Mouse (Mus musculus) kidney, embryonic 14.5 days (tissue): Measurements from ENCODE around the gene Aplnr. TPM values are rescaled to one million over a fixed set of nuclear protein-coding genes. Genes with fewer than 3 reads are reported as not detected.

Source experiments
- ATAC-seq: fragments of 200-750 bp; cut with Nextera tagmentation; 2 replicates; pipeline ENCODE4 v1.8.0; 2017; ENCODE audit warnings: moderate number of reproducible peaks, mild to moderate bottlenecking, moderate TSS enrichment, moderate library complexity; ENCODE audit not compliant: low FRiP score, low TSS enrichment
- H3K27ac ChIP-seq: fragments of 300-500 bp; sonication (generic); 2 replicates; pipeline ENCODE4 v1.5.1; 2014; ENCODE audit warnings: low read depth, mild to moderate bottlenecking, low read length, moderate library complexity, mixed read lengths
- H3K27me3 ChIP-seq: fragments of 300-500 bp; sonication (generic); 2 replicates; pipeline ENCODE4 v1.6.1; 2014; ENCODE audit warnings: mild to moderate bottlenecking, low read length; ENCODE audit not compliant: control insufficient read depth, insufficient read depth
- H3K36me3 ChIP-seq: fragments of 300-500 bp; sonication (generic); 2 replicates; pipeline ENCODE4 v1.6.1; 2014; ENCODE audit warnings: low read length, mixed read lengths; ENCODE audit not compliant: control insufficient read depth, insufficient read depth
- H3K4me1 ChIP-seq: fragments of 300-500 bp; sonication (generic); 2 replicates; pipeline ENCODE4 v1.6.1; 2014; ENCODE audit warnings: low read length, mixed read lengths; ENCODE audit not compliant: control insufficient read depth, insufficient read depth
- H3K4me2 ChIP-seq: fragments of 300-500 bp; sonication (generic); replicated peaks from 2 replicates; pipeline ENCODE4 v1.6.1; 2014; ENCODE audit warnings: low read depth, mild to moderate bottlenecking, low read length
- H3K4me3 ChIP-seq: fragments of 300-500 bp; sonication (generic); 2 replicates; pipeline ENCODE4 v1.5.1; 2014; ENCODE audit warnings: mild to moderate bottlenecking, low read length
- H3K9ac ChIP-seq: fragments of 300-500 bp; sonication (generic); 2 replicates; pipeline ENCODE4 v1.6.1; 2014; ENCODE audit warnings: low read depth, mild to moderate bottlenecking, low read length, moderate library complexity
- H3K9me3 ChIP-seq: fragments of 300-500 bp; sonication (generic); 2 replicates; pipeline ENCODE4 v1.6.1; 2016; ENCODE audit warnings: low read length; ENCODE audit not compliant: control insufficient read depth
- WGBS: fragments of 180-500 bp; shearing (Covaris S2); extraction: QIAGEN DNeasy Blood & Tissue Kit; methylation state at CpG from one replicate; pipeline ENCODE4 v1.1.7; 2014; 5-methylcytosine and 5-hydroxymethylcytosine counted together
- polyA plus RNA-seq: library from polyadenylated mRNA; unstranded; fragments of >200 nt; fragmentation: Nextera tagmentation; extraction: Ambion mirVana; gene quantifications from 2 replicates; pipeline ENCODE4 v1.2.1, GENCODE M21; 2014

Gene Aplnr
- polyA plus RNA-seq, 1 experiment from 2014 or later, result 67.7 TPM

- Histone ChIP-seq H3K36me3 (no peaks in the 10 kb centered on the region), H3K9ac (no peak overlapping the region), H3K4me1 (peaks cover 13% of the 10 kb centered on the region; the same call in 1 of the 2 replicates), H3K4me3 (no peak overlapping the region), H3K27me3 (no peaks in the 10 kb centered on the region), H3K4me2 (no peak overlapping the region), H3K9me3 (no peaks in the 10 kb centered on the region), H3K27ac (no peak overlapping the region)
- 15% methylated on average over 1 of the region's 1 CpGs for WGBS
- ATAC-seq, result no peak
Observed at GRCm38 (mm10) chr2:85161638-85162093, 25.6 kb downstream of the Aplnr start.

- no peaks in the 10 kb centered on the region for H3K9me3 ChIP-seq
- H3K27ac ChIP-seq, result no peak overlapping the region
- H3K4me2 ChIP-seq, result no peak overlapping the region
- no peak overlapping the region for H3K4me3 ChIP-seq
- WGBS, result 13% methylated on average over 7 of the region's 7 CpGs
- H3K27me3 ChIP-seq, result peaks cover 3% of the 10 kb centered on the region; the same call in 1 of the 2 replicates
- H3K36me3 ChIP-seq, result no peaks in the 10 kb centered on the region
- H3K4me1 ChIP-seq, result peaks cover 13% of the 10 kb centered on the region; the same call in 1 of the 2 replicates
- no peak overlapping the region for H3K9ac ChIP-seq
- peak; percentile 37 for ATAC-seq
Observed at GRCm38 (mm10) chr2:85163311-85164047, 27.5 kb downstream of the Aplnr start.

GRCm38 (mm10) chr2:85167624-85168023 lies 31.6 kb downstream of the Aplnr start:
- Histone ChIP-seq H3K27ac (no peak overlapping the region), H3K9me3 (no peaks in the 10 kb centered on the region), H3K27me3 (peaks cover 3% of the 10 kb centered on the region; the same call in 1 of the 2 replicates), H3K4me1 (no peaks in the 10 kb centered on the region), H3K4me2 (no peak overlapping the region), H3K9ac (no peak overlapping the region), H3K36me3 (no peaks in the 10 kb centered on the region), H3K4me3 (no peak overlapping the region)
- 48% methylated on average over 1 of the region's 1 CpGs for WGBS
- ATAC-seq, result no peak

DNA sequence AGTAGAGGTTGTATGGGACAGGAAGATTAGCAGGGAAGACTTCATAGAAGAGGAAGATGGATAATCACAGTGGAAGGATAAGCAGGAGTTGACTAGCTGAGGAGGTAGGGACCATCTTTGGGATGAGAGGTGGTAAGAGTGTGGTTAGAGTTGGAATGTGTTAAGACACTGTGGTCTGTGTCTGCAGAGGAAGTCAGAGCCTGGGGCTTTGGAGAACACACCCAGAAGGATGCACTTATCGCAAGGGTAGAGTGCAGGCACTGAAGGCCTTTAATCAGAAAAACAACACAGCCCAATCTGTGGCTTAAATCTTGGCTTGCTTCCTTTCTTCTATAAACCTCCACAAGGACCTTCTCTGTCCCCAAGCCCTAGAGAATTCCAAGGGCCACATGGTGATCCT lies 32.3 kb downstream of the Aplnr start:
- Histone ChIP-seq H3K9ac (no peak overlapping the region), H3K36me3 (no peaks in the 10 kb centered on the region), H3K4me2 (no peak overlapping the region), H3K4me1 (no peaks in the 10 kb centered on the region), H3K27me3 (peaks cover 3% of the 10 kb centered on the region; the same call in 1 of the 2 replicates), H3K27ac (no peak overlapping the region), H3K9me3 (no peaks in the 10 kb centered on the region), H3K4me3 (no peak overlapping the region)
- WGBS, result 100% methylated on average over 1 of the region's 1 CpGs
- no peak for ATAC-seq

- Histone ChIP-seq H3K36me3 (no peaks in the 10 kb centered on the region), H3K9me3 (no peaks in the 10 kb centered on the region), H3K4me1 (0 out of 2 replicates have a peak, but pooled peaks cover 4% of the 10 kb centered on the region), H3K4me2 (no peak overlapping the region), H3K4me3 (no peak overlapping the region), H3K27me3 (peaks cover 6% of the 10 kb centered on the region; the same call in 1 of the 2 replicates), H3K9ac (no peak overlapping the region), H3K27ac (no peak overlapping the region)
- WGBS, result 45% methylated on average over 3 of the region's 3 CpGs
- ATAC-seq, result peak; percentile 78
Observed at GRCm38 (mm10) chr2:85172071-85172762, 36.2 kb downstream of the Aplnr start.

DNA sequence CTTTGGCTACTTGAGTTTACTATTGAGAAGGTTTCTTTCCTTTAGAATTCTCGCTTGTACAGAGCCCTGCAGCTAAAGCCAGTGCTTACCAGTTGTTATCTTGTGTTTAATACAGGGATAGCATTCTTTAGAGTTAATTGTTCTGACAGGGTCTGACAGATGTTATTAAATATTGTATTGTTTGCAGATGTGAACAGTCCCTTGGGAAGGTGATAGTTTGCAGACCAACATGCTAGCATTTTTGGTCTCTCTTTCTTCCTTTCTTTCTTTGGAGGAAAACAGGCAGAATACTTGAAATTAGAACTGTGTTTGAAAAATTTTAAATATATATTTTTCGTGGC lies 36.7 kb downstream of the Aplnr start:
- Histone ChIP-seq H3K27ac (no peak overlapping the region), H3K9me3 (no peaks in the 10 kb centered on the region), H3K4me2 (no peak overlapping the region), H3K27me3 (peaks cover 6% of the 10 kb centered on the region; the same call in 1 of the 2 replicates), H3K4me3 (no peak overlapping the region), H3K36me3 (no peaks in the 10 kb centered on the region), H3K4me1 (0 out of 2 replicates have a peak, but pooled peaks cover 4% of the 10 kb centered on the region), H3K9ac (no peak overlapping the region)
- 77% methylated on average over 2 of the region's 2 CpGs for WGBS
- ATAC-seq, result no peak

DNA sequence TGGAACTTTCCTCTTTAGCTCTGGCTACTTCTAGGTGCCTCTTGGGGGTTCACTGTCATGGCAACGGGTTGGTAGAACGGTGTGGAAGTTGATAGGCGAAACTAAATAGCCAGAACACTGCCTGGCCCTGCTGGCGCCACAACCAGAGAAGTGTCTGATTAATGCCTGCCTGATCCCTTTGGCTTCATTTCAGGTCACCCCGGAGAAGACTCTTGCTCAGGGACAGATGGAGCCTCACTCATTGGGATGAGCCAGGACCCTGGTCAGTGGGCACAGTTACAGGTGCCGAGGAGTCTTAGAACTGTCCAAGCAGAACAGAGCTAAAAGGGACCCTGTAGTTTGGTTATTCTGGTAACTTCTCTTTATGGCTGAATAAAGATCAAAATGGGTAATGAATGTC lies 37.5 kb downstream of the Aplnr start:
- H3K27ac ChIP-seq, result no peak overlapping the region
- H3K36me3 ChIP-seq, result no peaks in the 10 kb centered on the region
- H3K9ac ChIP-seq, result no peak overlapping the region
- H3K9me3 ChIP-seq, result no peaks in the 10 kb centered on the region
- WGBS, result 59% methylated on average over 6 of the region's 6 CpGs
- no peak overlapping the region for H3K4me2 ChIP-seq
- ATAC-seq, result no peak
- H3K4me3 ChIP-seq, result no peak overlapping the region
- H3K4me1 ChIP-seq, result 0 out of 2 replicates have a peak, but pooled peaks cover 4% of the 10 kb centered on the region
- peaks cover 3% of the 10 kb centered on the region; the same call in 1 of the 2 replicates for H3K27me3 ChIP-seq

DNA sequence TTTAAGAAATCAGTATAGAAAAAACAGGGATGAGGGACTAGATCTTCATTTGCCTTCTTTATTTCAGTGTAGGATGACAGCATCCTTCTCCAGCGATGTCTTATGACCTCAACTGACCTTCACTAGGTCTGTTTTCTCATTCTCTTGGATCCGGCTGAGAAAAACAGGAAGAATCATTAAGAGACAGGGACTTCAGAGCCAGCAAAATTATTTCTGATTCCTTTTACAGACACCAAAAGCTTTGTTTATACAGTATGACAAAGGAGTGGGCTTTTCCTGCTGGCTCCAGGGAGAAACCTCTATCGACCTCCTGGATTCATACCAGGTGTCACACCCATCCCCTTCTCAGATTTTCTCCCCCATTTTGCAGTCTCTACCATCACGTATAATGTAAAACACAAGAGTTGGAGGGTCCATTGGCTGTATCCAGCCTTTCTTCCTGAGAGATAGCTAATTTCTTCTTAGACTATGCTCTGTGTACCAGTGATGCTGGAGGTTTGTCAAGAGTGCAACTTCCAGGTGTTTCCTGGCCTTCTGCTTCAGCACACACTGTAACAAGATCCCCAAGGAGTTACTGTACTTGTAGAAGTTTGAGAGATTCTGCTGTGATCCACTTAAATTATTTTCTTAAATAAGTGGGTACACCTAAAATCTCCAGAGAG lies 42.2 kb downstream of the Aplnr start:
- no peak for ATAC-seq
- Histone ChIP-seq H3K4me2 (no peak overlapping the region), H3K27me3 (peaks cover 3% of the 10 kb centered on the region; the same call in 1 of the 2 replicates), H3K9ac (no peak overlapping the region), H3K36me3 (no peaks in the 10 kb centered on the region), H3K27ac (no peak overlapping the region), H3K9me3 (no peaks in the 10 kb centered on the region), H3K4me1 (0 out of 2 replicates have a peak, but pooled peaks cover 4% of the 10 kb centered on the region), H3K4me3 (no peak overlapping the region)
- WGBS, result 73% methylated on average over 4 of the region's 4 CpGs
